Mouse (Mus musculus): ENCODE measurements around the gene Ntng2.

DNA sequence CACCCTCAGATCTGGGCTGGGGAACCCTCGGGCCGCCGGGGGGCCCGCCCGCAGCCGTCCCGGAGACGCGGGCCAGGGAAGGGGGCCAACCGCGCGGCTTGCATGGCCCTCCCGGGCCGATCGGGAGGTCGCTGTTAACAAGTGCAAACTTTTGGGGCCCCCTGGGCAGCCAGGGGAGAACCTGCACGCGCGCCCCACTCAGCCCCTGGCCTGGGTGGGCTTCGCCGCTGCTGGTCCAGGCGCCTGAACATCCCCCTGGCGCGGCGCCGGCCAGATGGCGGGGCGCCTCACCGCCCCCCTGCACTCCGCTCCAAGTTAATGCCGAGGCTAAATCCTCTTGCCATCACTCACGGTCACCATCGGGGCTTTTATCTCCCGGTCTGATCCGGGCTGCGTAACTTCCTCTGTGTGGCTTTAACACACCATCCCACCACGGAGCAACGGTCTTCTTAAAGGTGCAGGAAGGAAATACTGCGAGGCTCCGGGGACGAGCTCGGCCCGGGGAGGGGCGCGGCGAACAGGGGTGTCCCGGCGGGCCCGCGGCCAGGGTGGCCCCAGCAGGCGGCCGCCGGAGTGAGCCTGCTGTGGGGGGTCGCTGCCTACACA lies at the start of gene Ntng2:
- TF ChIP-seq CTCF (IDR thresholded peaks at IDR 0.05; ENCODE audit: extremely low read depth, insufficient read length, insufficient replicate concordance, low read depth, low read length), result no peak
- TF ChIP-seq POLR2A (IDR thresholded peaks at IDR 0.05; ENCODE audit: low read depth, low read length), result no peak
